Mouse (Mus musculus) cerebellum, adult 11-12 months (tissue): Measurements from ENCODE around the gene Emg1.
"Not testable (repeated sequence)": the region's sequence is repeated elsewhere in the genome, so short reads cannot be mapped to it uniquely, and the experiment has no call there.

ENCODE experiments used
- DNase-seq: peaks from one replicate; pipeline ENCODE4 v3.0.0; 2022

Emg1 gene

DNA sequence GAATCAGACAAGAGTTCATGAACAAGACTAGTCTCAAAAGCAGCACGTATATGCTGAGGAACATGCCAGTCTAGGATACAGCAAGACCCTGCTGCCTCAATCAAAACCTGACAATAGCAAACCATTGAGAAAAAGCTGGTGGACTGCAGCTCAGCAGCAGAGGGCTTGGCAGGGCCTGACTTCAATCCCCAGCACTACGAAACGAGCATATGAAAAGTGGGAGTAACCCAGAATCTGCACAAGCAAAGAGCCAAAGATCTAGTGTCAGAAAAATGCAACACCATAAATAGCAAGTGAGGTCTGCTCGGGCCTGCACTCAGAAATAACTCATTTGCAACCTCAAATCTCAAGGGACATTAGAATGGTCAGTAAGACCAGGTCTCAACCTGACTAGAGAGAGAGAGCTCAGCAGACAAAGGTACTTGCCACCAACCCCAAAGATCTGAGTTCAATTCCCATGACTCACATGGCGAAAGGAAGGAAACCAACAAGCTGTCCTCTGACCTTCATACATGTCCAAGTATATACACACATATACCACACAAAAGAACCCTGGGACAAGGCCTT is 5.8 kb downstream of the Emg1 start:
- DNase-seq: no peak

DNA sequence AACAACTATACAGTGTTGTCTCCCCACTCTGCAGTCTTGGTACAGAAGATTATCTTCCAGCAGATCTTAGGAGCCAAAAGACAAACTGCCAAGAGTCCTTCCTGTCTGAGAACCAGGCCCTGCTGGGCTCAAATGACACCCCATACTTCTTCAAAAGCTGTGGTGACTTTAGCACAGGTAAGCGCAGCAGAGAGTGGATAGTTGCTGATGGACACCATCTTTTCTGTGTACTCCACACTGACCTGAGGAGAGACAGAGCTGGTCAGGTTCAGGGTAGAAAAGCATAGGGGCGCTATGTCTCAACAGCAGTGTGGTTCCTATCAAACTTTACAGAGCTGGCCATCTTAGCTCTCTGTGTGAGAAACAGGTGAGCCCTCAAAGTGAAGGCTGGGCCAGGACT is 7.6 kb downstream of the Emg1 start:
- no peak for DNase-seq

DNA sequence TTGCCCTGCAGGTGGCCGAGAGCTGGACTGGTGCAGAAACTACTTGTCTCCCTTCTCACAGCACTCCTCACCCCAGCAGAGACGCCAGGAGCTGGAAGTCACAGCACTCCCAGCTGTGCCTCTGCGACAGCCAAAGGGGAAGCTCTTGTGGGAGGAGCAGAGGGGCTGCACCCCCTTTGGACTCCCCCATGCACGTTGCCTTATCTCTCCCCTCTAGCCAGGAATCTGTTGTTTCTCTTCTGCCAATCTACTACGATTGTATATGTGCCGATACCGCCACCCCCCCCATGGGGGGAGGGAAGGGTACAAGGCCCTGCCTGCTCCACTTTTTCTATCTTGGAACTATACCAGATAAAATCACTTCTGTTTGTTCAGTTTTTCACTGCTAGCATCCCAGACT is 8.2 kb downstream of the Emg1 start:
- no peak for DNase-seq

DNA sequence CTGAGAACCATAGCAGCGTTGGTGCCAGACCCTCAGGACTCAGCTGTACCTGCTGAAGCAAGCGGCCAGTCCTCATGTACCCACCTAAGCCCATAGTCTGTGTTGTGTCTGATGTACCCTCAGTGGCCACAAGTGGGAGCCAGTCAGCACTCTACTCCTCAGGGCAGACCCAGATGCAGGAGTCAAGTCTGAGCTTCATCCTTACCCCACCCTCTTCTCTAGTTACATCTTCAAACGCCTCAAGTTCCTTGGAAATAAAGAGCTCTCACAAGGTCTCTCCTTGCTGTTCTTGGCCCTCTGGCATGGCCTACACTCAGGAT is 9.2 kb downstream of the Emg1 start:
- peak; percentile 57 for DNase-seq

DNA sequence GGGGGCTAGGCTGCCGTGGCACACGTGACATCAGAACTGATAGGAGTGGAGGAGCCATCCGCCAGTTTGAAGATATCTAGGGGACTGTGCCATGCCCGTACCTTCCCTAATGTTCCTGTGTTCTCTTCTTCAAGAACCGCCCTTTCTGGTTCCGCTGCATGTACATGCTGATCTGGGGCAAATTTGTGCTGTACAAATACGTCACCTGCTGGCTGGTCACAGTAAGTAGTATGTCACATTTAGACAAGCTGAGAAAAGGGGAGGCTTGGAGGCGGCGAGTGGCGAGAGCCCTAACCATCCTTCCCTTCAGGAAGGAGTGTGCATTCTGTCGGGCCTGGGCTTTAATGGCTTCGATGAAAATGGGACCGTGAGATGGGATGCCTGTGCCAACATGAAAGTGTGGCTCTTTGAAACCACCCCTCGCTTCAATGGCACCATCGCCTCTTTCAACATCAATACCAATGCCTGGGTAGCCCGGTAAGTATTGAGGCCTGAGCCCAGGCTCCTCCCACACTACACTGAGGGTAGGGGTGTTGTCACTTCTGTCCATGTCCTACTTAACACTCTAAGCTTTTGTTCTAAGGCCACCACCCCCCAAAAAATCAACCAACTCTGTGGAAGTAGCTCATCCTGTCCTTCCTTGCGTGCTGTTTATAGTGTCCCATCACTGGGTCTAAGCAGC is 9.7 kb downstream of the Emg1 start:
- no peak for DNase-seq

DNA sequence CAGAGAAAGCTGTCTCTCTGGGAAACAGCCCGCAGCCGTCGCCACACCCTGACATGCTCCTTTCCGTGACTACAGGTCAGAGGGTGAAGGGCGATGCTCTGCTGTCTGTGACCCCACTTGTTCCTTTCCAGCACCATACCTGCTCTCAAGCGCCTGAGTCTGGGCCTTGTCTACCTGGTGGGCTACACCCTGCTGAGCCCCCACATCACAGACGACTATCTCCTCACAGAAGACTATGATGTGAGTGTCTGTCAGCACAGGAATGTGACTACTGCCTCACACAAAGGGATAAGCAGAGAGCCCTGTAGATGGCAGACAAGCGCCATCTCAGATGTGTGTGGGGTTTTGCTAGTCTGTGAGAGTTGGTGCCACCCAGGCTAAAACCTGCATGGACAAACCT is 10.6 kb downstream of the Emg1 start:
- no peak for DNase-seq

DNA sequence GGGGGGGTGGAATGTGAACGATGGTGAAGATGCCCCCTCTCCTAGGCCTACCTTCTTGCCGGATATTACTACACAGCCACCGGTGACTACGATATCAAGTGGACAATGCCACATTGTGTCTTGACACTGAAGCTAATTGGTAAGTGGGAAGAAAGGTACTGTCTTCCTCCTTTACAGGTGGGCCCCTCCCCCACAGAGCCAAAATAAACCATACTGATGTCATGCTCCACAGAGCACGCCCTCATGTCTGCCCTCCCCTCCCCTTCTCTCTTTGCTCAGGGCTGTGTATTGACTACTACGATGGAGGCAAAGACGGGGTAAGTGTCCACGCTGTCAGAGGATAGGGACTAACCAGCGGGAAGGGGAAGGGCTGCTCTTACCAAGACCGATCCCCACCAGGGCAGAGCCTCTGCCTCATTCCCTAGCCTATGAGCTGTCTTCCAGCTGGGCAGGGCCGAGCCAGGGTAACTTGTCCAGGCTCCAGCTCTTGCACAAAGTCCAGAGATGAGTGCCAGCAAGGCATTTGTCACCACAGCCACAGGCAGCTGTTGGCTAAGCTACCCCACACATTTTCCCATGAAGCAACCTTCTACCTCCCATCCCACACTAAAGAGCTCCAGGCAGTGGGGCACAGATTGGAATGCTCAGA is 11.9 kb downstream of the Emg1 start:
- DNase-seq: peak; percentile 55

DNA sequence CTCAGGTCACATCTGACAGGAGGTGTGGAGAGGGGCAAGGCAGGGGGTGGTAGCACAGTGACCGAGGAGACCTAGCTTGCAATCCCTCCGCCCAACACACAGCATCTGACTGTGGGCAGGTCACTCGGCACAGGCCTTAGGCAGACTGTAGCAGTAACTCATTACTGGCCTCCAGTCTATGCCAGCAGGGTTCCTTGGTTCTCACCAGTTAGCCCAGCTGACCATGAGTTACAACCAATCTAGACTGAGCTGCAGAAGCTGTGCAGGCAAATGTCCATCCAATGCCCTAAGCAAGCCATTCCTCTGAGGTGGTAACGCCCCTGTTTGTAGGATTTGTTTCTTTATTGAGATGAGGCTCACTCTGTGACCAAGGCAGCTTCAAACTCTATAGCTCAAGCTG is 12.6 kb downstream of the Emg1 start:
- no peak for DNase-seq

DNA sequence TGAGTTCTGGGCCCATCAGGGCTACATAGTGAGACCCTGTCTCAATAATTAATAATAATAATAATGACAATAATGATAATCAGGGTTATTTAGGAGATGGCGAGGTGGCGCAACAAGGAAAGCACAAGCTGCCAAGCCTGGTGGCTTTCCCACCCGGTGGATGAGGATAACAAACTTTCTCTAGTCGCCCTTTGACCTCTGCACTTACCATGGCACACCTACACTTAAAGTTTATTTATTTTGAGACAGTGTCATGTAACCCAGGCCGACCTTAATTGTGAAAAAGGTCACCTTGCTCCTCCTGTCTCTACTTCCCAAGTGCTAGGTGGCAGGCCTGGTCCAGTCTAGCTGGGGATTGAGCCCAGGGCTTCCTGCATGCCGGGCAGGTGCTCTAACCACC is 13.2 kb downstream of the Emg1 start:
- DNase-seq: no peak

DNA sequence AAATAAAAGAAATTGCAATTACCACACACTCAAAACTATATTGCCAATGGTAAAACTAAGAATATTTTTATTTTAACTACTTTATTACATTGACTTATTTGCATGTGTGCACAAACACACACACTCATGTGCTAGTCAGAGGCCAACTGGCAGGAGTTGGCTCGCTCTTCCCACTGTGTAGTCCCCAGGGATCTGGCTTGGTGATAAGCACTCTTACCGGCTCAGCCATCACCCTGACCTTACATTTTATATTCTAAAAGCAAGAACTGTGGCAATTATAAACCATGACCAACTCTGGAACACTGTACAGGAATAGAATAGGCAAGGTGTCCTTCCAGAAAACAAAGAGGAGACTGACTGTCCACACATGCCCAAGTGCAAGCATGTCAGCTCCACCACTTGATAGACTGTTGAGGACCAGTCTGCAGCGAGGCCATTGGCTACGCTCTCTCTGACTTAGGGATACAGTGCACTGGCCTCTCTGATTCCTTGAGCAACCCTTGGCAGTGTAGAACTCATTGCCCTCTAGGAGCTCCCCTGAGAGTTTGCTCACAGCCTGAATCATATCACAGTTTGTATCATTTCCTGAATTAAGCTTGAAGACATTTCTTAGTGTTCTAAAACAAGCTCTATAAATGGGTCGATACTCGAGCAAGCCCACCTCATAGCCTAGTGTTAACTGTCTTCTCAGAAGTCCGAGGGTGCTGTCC is 15.4 kb downstream of the Emg1 start:
- DNase-seq: no peak

DNA sequence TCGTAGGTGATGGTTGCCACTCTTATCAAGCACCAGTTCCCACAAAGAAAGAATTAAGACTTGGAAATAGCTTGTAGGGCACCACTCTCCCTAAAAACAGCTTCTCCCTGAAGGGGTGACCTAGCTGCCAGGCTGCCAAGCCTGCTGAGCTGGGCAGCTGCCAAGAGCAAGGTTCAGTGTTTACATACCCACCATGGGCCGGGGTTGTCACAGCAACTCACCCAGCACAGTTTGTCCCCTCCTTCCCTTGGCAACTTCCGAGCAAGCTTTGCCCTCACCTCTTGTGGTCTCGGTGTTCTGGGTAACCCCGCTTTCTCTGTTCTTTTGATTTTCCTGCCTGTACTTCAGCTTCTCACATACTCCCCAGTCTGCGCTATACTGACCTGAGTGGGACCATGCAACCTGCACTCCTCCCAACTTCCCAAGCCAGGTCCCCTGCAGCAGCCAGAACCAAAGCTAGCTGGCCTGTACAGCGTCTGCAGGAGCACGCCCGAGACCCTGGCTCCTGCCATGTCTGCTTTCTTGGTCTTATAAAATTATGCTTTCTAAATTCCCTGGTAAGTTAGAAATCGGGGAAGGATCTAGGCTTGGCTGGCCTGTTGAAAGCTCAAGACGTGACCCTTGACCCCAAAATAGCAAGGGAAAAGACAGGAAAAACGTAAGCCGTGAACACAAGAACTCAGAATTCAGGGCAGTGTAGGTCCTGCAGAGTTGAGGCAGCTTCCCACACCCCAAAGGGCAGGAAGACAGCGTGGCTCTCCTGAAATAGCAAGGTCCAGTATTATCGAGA is 17.6 kb downstream of the Emg1 start:
- DNase-seq: peak; percentile 77

DNA sequence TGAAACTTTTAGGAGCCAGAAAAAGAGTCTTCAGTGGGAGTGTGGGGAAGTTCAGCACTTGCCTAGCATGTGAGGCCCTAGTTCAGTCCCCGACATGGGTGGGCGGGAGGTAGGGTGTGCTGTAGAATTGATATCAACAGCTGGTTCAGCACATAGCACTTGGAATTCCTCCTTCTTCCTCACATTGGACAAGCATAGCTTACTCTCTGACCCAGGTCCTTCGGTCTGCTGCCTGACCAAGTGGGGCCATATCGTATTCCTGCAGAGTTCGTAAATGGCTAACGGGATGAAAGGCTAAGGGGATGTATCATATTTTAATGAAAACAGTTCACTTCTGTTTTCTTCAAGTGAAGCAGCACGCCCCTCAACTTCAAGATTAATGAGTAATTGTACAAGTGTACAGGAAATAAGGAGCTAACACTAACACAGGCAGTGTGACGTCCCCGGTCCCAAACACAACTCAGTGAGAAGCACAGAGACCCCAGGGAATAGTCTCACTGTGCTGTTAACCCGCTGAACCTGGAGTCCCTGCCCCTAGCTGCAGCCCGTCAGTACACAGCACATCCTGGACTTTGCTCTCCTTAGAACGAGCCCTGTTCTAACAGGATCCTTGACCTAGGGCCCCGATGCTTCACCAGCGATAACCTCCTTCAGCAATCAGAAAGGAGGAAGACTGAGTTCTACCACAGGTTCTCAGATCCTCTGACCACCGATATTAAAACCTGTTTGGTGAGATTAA is 18.6 kb downstream of the Emg1 start:
- no peak for DNase-seq

DNA sequence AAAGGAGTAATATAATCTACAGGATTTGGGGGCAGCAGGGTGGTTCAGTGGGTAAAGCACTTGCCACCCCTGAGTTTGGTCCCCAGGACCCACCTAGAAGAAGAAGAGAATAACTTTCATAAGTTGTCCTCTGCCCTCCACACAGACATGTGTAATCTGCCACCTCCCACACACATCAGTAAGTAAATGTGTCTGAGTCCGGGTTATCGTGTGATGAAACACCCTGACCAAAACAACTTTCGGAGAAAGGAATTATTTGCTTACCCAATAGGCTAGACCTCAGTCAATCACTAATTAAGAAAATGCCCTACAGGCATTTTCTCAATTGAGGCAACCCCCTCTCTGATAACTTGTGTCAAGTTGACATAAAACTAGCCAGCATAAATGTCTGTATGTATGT is 21.5 kb downstream of the Emg1 start:
- no peak for DNase-seq

DNA sequence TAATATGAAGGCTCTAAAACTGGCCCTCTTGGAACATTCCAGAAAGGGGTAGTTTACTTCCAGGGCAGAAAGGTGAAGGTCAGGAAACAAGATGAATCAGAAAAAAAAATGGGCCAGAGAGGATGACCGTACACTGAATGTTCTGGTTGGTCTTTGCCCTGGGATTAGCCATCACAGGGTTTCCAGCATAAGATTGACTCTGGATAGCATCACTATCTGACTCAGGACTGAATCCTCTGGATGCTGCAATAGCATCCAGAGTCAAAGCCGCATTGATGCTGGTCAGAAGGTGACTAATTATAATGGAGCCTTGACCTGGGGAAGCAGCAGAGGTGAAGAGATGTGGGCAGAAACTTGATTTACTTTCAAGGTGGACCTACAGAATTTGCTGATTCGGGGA is 23.0 kb downstream of the Emg1 start:
- no peak for DNase-seq

DNA sequence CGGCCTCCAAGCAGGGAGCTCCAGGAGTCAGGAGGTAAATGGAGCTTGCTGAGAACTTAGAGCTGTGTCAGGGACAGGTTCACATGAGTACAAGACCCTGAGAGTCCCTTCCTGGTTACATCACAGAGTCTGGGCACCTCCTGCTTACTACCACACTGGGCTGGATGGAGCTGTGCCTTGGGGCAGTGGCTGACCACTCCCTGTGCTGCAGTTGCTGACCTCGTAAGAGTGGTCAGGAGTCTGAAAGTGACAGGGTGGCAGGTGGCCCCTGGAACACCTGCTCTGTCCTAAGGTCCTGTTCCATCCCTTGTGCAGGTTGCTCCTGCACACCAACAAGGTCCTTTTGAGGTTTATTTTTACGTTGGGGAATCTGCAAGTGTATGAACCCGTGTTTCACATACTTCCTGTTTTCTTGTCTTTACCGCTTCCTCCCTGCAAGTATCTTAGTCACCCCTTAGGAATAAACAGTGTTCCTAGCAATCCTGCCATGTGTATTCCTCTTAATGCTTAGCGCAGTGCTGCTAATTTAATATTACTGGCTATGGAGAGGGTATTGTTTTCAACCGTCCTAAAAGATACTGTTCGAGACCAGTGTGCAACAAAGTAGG is 23.7 kb downstream of the Emg1 start:
- DNase-seq: no peak

DNA sequence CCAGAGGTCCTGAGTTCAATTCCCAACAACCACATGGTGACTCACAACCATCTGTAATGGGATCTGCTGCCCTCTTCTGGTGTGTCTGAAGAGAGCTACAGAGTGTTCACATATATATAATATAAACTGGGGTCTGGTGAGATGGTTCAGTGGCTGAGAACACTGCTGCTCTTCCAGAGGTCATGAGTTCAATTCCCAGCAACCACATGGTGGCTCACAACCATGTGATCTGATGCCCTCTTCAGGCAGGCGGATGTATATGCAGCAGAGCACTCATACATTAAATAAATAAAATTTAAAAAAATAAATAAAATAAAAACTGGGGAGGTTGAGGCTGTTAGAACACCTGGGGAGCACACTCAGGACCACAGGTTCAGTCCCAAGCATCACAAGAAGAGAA is 25.3 kb downstream of the Emg1 start:
- not testable (repeated sequence) for DNase-seq

DNA sequence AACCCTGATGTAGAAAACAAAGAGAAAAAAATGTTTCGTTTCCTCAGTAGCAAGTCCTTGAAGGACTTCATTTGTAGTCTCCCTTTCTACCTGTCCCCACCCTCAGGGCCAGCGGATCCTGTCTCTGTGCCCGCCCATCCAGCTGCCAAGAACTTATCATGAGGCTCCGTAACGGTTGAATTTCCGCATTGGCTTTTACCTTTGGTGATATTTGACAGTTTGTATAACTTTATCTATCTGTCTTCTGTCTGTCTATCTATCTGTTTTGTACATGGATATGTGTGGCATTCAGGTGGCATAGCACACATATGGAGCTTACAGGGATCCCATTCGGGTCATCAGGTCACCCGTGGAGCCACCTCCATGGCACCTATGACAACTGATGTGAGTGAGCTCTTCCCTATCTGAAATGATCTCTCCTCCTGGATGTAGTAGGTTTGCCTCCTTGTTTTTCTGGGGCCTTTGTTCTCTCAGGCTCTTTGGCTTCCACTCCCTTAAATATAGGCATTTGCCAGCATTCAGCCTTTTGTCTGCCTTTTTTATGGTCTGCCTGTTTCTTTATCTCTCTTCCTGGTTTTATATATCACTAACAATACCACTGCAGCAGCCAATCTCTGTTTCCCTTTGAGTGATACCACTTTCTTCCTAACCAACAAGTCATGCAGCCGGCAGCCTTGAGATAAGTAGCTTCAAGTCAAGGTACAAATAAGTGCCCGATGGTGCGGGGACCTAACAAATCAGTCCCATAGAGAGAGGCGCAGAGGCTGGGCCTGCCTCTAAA is 26.2 kb downstream of the Emg1 start:
- no peak for DNase-seq

DNA sequence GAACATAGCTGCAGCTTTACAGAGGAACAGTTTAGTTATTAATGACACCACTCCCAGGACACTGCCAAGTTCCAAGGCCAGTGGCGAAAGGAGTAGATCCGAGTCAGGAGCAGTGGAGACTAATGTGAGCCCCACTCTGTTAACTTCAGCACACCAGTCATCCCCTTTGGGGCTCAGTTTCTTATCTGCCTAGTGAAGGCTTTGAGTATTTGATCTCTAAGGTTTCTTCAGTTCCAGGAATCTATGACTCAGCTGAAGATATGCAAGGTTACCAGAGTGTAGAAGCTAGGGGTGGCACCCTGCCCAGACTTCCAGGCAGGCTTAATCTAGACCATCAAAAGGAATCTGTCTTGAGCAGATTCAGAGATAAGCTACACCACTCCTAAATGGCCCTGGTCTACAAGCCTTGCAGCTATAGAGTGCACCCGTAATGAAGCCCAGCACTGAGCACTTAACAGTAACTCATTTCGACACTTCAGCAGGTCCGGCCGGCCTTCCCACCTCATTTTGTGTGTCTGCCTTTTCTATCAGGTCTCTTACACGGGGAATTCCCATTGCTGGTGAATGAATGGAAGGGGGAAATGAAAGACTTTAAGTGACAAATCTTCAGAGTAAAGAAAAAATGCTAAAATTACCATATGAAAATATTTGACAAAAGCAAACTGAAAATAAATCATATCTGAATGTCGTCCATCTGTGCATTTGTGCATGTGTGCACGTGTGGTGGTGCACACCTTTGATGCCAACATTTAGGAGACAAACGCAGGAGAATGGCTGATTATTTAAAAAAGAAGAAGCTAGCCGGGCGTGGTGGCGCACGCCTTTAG is 28.2 kb downstream of the Emg1 start:
- no peak for DNase-seq

DNA sequence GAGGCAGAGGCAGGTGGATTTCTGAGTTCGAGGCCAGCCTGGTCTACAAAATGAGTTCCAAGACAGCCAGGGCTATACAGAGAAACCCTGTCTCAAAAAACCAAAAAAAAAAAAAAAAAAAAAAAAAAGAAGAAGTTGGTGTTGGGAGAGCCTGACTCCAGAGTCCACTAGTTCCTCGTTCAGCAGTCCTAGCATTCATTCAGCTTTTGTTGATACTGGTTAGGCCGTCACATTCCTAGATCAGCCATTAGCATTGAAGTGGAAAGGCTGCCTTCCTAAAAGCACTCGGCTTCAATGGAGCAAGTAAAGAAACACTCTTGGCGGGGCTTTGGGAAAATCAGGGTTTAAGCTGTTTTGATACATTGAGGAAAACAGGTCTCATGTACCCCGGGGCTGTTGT is 29.7 kb downstream of the Emg1 start:
- not testable (repeated sequence) for DNase-seq

DNA sequence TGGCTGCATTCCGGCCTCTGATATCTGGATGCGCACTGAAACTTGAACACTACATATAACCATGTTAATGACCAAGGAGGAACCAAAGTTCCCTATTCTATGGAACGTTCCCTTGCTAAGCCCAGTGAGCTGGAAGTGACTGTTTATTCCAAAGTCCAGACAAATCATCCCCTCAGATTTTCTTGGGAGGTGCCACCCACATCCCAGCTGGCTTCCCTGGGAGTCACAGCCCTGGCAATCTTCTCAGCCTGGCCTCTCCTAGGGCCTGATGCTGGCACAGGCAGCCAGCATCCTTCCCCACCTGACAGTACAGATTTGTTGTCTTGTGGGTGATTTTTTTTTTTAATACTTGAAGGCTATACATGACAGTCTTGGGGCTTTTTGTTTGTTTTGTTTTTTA is 32.5 kb downstream of the Emg1 start:
- no peak for DNase-seq
